Mouse (Mus musculus) hindbrain, embryonic 14.5 days (tissue): Measurements from ENCODE around the gene Klf3. TPM values are rescaled to one million over a fixed set of nuclear protein-coding genes. Genes with fewer than 3 reads are reported as not detected.

Experiments used
- ATAC-seq: fragments of 200-750 bp; cut with Nextera tagmentation; 2 replicates; pipeline ENCODE4 v1.8.0; 2017; ENCODE audit warnings: moderate number of reproducible peaks, mild to moderate bottlenecking, moderate TSS enrichment, moderate library complexity; ENCODE audit not compliant: low FRiP score
- DNase-seq: peaks from one replicate; pipeline ENCODE4 v3.0.0-alpha.2; 2015; ENCODE audit warnings: low spot score
- H3K27ac ChIP-seq: fragments of 300-500 bp; sonication (generic); 2 replicates; pipeline ENCODE4 v1.5.1; 2014; ENCODE audit warnings: mild to moderate bottlenecking, moderate library complexity
- H3K27me3 ChIP-seq: fragments of 300-500 bp; sonication (generic); 2 replicates; pipeline ENCODE4 v1.6.1; 2014; ENCODE audit warnings: mild to moderate bottlenecking, low read length, mixed read lengths; ENCODE audit not compliant: control insufficient read depth, insufficient read depth
- H3K36me3 ChIP-seq: fragments of 300-500 bp; sonication (generic); replicated peaks from 2 replicates; pipeline ENCODE4 v1.6.1; 2014; ENCODE audit not compliant: control insufficient read depth, insufficient read depth
- H3K4me1 ChIP-seq: fragments of 300-500 bp; sonication (generic); replicated peaks from 2 replicates; pipeline ENCODE4 v1.6.1; 2014; ENCODE audit warnings: antibody characterized with exemption, low read length, mixed read lengths; ENCODE audit not compliant: control insufficient read depth, insufficient read depth
- H3K4me2 ChIP-seq: fragments of 300-500 bp; sonication (generic); replicated peaks from 2 replicates; pipeline ENCODE4 v1.6.1; 2014; ENCODE audit warnings: mild to moderate bottlenecking, moderate library complexity
- H3K4me3 ChIP-seq: fragments of 300-500 bp; sonication (generic); replicated peaks from 2 replicates; pipeline ENCODE4 v1.5.1; 2014; ENCODE audit warnings: mild to moderate bottlenecking, low read length
- H3K9ac ChIP-seq: fragments of 300-500 bp; sonication (generic); 2 replicates; pipeline ENCODE4 v1.6.1; 2014
- H3K9me3 ChIP-seq: fragments of 300-500 bp; sonication (generic); 2 replicates; pipeline ENCODE4 v1.6.1; 2016; ENCODE audit warnings: low read length; ENCODE audit not compliant: control insufficient read depth
- WGBS: fragments of 180-500 bp; shearing (Covaris S2); extraction: QIAGEN DNeasy Blood & Tissue Kit; methylation state at CpG from one replicate; pipeline ENCODE4 v1.1.7; 2014; 5-methylcytosine and 5-hydroxymethylcytosine counted together
- polyA plus RNA-seq: library from polyadenylated mRNA; unstranded; fragments of >200 nt; fragmentation: Nextera tagmentation; extraction: Ambion mirVana; gene quantifications from 2 replicates; pipeline ENCODE4 v1.2.1, GENCODE M21; 2014

The Klf3 gene
- polyA plus RNA-seq: 24.3 and 25.8 TPM in 2 replicates

GRCm38 (mm10) chr5:64802795-64803719 lies at the start of gene Klf3:
Klf3 (plus strand) TSS chr5:64803388.
- peak within 1 kb of the TSS; percentile 94 for H3K27ac ChIP-seq
- ATAC-seq (peak; percentile 89), DNase-seq (peak; percentile 74)
- peaks cover 25% of the 10 kb centered on the region for H3K4me1 ChIP-seq
- H3K4me3 ChIP-seq: peak within 1 kb of the TSS; percentile 86
- under 1% methylated on average over 95 of the region's 116 CpGs for WGBS
- H3K9ac ChIP-seq: peak within 1 kb of the TSS; percentile 93
- H3K27me3 ChIP-seq: no peaks in the 10 kb centered on the region
- H3K4me2 ChIP-seq: peak within 1 kb of the TSS; percentile 84
- H3K9me3 ChIP-seq: no peaks in the 10 kb centered on the region
- H3K36me3 ChIP-seq: no peaks in the 10 kb centered on the region

GRCm38 (mm10) chr5:64762295-64762694 lies 40.9 kb upstream of the Klf3 start:
- DNase-seq (no peak), ATAC-seq (no peak)
- no peak overlapping the region for H3K27ac ChIP-seq
- no peaks in the 10 kb centered on the region for H3K9me3 ChIP-seq
- H3K27me3 ChIP-seq: no peaks in the 10 kb centered on the region
- WGBS: 84% methylated on average over 4 of the region's 4 CpGs
- H3K4me2 ChIP-seq: no peak overlapping the region
- no peaks in the 10 kb centered on the region for H3K4me1 ChIP-seq
- no peak overlapping the region for H3K9ac ChIP-seq
- H3K4me3 ChIP-seq: no peak overlapping the region
- H3K36me3 ChIP-seq: no peaks in the 10 kb centered on the region

- Histone ChIP-seq H3K9ac (no peak overlapping the region), H3K4me3 (no peak overlapping the region), H3K4me1 (no peaks in the 10 kb centered on the region), H3K36me3 (no peaks in the 10 kb centered on the region), H3K27ac (no peak overlapping the region), H3K27me3 (no peaks in the 10 kb centered on the region), H3K9me3 (0 out of 2 replicates have a peak, but pooled peaks cover 12% of the 10 kb centered on the region), H3K4me2 (no peak overlapping the region)
- ATAC-seq (no peak), DNase-seq (no peak)
Measured at GRCm38 (mm10) chr5:64764452-64764851, 38.7 kb upstream of the Klf3 start.

- ATAC-seq (no peak), DNase-seq (no peak)
- no peaks in the 10 kb centered on the region for H3K4me1 ChIP-seq
- 0 out of 2 replicates have a peak, but pooled peaks cover 12% of the 10 kb centered on the region for H3K9me3 ChIP-seq
- H3K36me3 ChIP-seq: no peaks in the 10 kb centered on the region
- H3K27ac ChIP-seq: no peak overlapping the region
- no peaks in the 10 kb centered on the region for H3K27me3 ChIP-seq
- no peak overlapping the region for H3K9ac ChIP-seq
- H3K4me2 ChIP-seq: no peak overlapping the region
- 100% methylated on average over 1 of the region's 1 CpGs for WGBS
- H3K4me3 ChIP-seq: no peak overlapping the region
Measured at GRCm38 (mm10) chr5:64765765-64766164, 37.4 kb upstream of the Klf3 start.

GRCm38 (mm10) chr5:64766626-64767025 lies 36.6 kb upstream of the Klf3 start:
- Histone ChIP-seq H3K4me1 (no peaks in the 10 kb centered on the region), H3K4me2 (no peak overlapping the region), H3K9ac (no peak overlapping the region), H3K9me3 (0 out of 2 replicates have a peak, but pooled peaks cover 12% of the 10 kb centered on the region), H3K36me3 (no peaks in the 10 kb centered on the region), H3K4me3 (no peak overlapping the region), H3K27ac (no peak overlapping the region), H3K27me3 (no peaks in the 10 kb centered on the region)
- DNase-seq: no peak
- ATAC-seq: no peak
- WGBS: 96% methylated on average over 2 of the region's 2 CpGs

GRCm38 (mm10) chr5:64771619-64772018 lies 31.6 kb upstream of the Klf3 start:
- H3K4me1 ChIP-seq: no peaks in the 10 kb centered on the region
- H3K9ac ChIP-seq: no peak overlapping the region
- H3K9me3 ChIP-seq: 0 out of 2 replicates have a peak, but pooled peaks cover 12% of the 10 kb centered on the region
- no peaks in the 10 kb centered on the region for H3K27me3 ChIP-seq
- no peak for DNase-seq
- no peak overlapping the region for H3K27ac ChIP-seq
- H3K4me2 ChIP-seq: no peak overlapping the region
- H3K36me3 ChIP-seq: no peaks in the 10 kb centered on the region
- no peak overlapping the region for H3K4me3 ChIP-seq
- 97% methylated on average over 2 of the region's 2 CpGs for WGBS
- no peak for ATAC-seq

- 85% methylated on average over 5 of the region's 5 CpGs for WGBS
- no peaks in the 10 kb centered on the region for H3K36me3 ChIP-seq
- no peak overlapping the region for H3K27ac ChIP-seq
- DNase-seq: no peak
- H3K4me3 ChIP-seq: no peak overlapping the region
- H3K4me2 ChIP-seq: no peak overlapping the region
- ATAC-seq: no peak
- no peaks in the 10 kb centered on the region for H3K4me1 ChIP-seq
- H3K27me3 ChIP-seq: no peaks in the 10 kb centered on the region
- H3K9ac ChIP-seq: no peak overlapping the region
- H3K9me3 ChIP-seq: no peaks in the 10 kb centered on the region
Measured at GRCm38 (mm10) chr5:64778211-64778610, 25.0 kb upstream of the Klf3 start.

- H3K27me3 ChIP-seq: no peaks in the 10 kb centered on the region
- WGBS: 82% methylated on average over 2 of the region's 2 CpGs
- H3K4me2 ChIP-seq: no peak overlapping the region
- no peak overlapping the region for H3K4me3 ChIP-seq
- H3K9ac ChIP-seq: no peak overlapping the region
- H3K27ac ChIP-seq: no peak overlapping the region
- no peaks in the 10 kb centered on the region for H3K4me1 ChIP-seq
- no peak for ATAC-seq
- DNase-seq: no peak
- no peaks in the 10 kb centered on the region for H3K36me3 ChIP-seq
- no peaks in the 10 kb centered on the region for H3K9me3 ChIP-seq
Measured at GRCm38 (mm10) chr5:64779285-64779684, 23.9 kb upstream of the Klf3 start.

GRCm38 (mm10) chr5:64780778-64781177 lies 22.4 kb upstream of the Klf3 start:
- H3K27ac ChIP-seq: no peak overlapping the region
- ATAC-seq (no peak), DNase-seq (no peak)
- no peaks in the 10 kb centered on the region for H3K9me3 ChIP-seq
- H3K4me3 ChIP-seq: no peak overlapping the region
- no peaks in the 10 kb centered on the region for H3K36me3 ChIP-seq
- H3K4me2 ChIP-seq: no peak overlapping the region
- 66% methylated on average over 7 of the region's 7 CpGs for WGBS
- no peaks in the 10 kb centered on the region for H3K27me3 ChIP-seq
- H3K9ac ChIP-seq: no peak overlapping the region
- no peaks in the 10 kb centered on the region for H3K4me1 ChIP-seq
